Mouse (Mus musculus) heart, embryonic 14.5 days (tissue): ENCODE measurements around the gene Vps13d. TPM values are rescaled to one million over a fixed set of nuclear protein-coding genes. Genes with fewer than 3 reads are reported as not detected.

ENCODE experiments used
- ATAC-seq: fragments of 200-750 bp; cut with Nextera tagmentation; 2 replicates; pipeline ENCODE4 v1.8.0; 2017; ENCODE audit warnings: low read depth, moderate TSS enrichment; ENCODE audit not compliant: insufficient number of reproducible peaks, insufficient read depth, low FRiP score
- H3K27ac ChIP-seq, 2 experiments: fragments of 200-500 bp in 1 of 2; fragments of 300-500 bp in 1 of 2; sonication (generic) in 1 of 2; replicated peaks in 1 of 2; 2 replicates each; pipeline ENCODE4 v1.5.1; 2012 to 2014; ENCODE audit warnings: low read depth in 2 of 2, low read length in 2 of 2, control low read depth in 1 of 2, mild to moderate bottlenecking in 1 of 2, mixed read lengths in 1 of 2; ENCODE audit not compliant: control insufficient read depth in 1 of 2, insufficient read depth in 1 of 2
- H3K27me3 ChIP-seq: fragments of 300-500 bp; sonication (generic); 2 replicates; pipeline ENCODE4 v1.6.1; 2014; ENCODE audit warnings: mild to moderate bottlenecking, low read length, control low read depth; ENCODE audit not compliant: control insufficient read depth, insufficient read depth
- H3K36me3 ChIP-seq: fragments of 300-500 bp; sonication (generic); 2 replicates; pipeline ENCODE4 v1.6.1; 2014; ENCODE audit warnings: mild to moderate bottlenecking, control low read depth, low read length, mixed read lengths; ENCODE audit not compliant: control insufficient read depth, insufficient read depth
- H3K4me1 ChIP-seq, 2 experiments: fragments of 200-500 bp in 1 of 2; fragments of 300-500 bp in 1 of 2; sonication (generic) in 1 of 2; 2 replicates each; pipeline ENCODE4 v1.6.1; 2012 to 2014; ENCODE audit warnings: low read length in 2 of 2, control low read depth in 1 of 2, mixed read lengths in 1 of 2; ENCODE audit not compliant: control insufficient read depth in 2 of 2, insufficient read depth in 2 of 2
- H3K4me2 ChIP-seq: fragments of 300-500 bp; sonication (generic); 2 replicates; pipeline ENCODE4 v1.6.1; 2014; ENCODE audit warnings: mild to moderate bottlenecking, low read length
- H3K4me3 ChIP-seq, 2 experiments: fragments of 200-500 bp in 1 of 2; fragments of 300-500 bp in 1 of 2; sonication (generic) in 1 of 2; 2 replicates each; pipeline ENCODE4 v1.5.1; 2012 to 2014; ENCODE audit warnings: low read length in 2 of 2, mild to moderate bottlenecking in 2 of 2, control low read depth in 1 of 2, low read depth in 1 of 2, moderate library complexity in 1 of 2; ENCODE audit not compliant: control insufficient read depth in 1 of 2, insufficient read depth in 1 of 2
- H3K9ac ChIP-seq: fragments of 300-500 bp; sonication (generic); 2 replicates; pipeline ENCODE4 v1.6.1; 2014; ENCODE audit warnings: mild to moderate bottlenecking, low read length
- H3K9me3 ChIP-seq: fragments of 300-500 bp; sonication (generic); 2 replicates; pipeline ENCODE4 v1.6.1; 2016; ENCODE audit warnings: low read length, control low read depth; ENCODE audit not compliant: control insufficient read depth
- WGBS: fragments of 180-500 bp; shearing (Covaris S2); extraction: QIAGEN DNeasy Blood & Tissue Kit; methylation state at CpG from one replicate; pipeline ENCODE4 v1.1.7; 2014; 5-methylcytosine and 5-hydroxymethylcytosine counted together
- polyA plus RNA-seq: library from polyadenylated mRNA; unstranded; fragments of >200 nt; fragmentation: Nextera tagmentation; extraction: Ambion mirVana; gene quantifications from 2 replicates; pipeline ENCODE4 v1.2.1, GENCODE M21; 2014

Gene Vps13d
- polyA plus RNA-seq, 1 experiment from 2014 or later = 11.9 TPM

DNA sequence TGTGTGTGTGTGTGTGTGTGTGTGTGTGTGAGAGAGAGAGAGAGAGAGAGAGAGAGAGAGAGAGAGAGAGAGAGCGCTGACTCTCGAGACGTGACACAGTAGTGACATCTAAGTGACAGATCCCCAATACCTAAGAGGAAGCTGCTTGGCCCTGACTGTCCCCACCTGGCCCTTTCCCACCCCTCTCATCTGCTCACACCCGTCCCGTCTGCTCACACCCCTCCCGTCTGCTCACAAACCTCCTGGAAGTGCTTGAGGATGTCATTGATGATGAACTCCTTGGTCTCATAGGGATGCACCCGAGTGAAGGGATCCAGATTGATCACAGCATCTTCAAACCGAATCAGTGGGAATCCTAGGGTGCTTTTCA lies 148.8 kb downstream of the Vps13d start:
- Histone ChIP-seq H3K4me1 (peaks cover 11 to 32% of the 10 kb centered on the region in 2 experiments), H3K27me3 (no peaks in the 10 kb centered on the region), H3K4me2 (no peak overlapping the region), H3K9me3 (no peaks in the 10 kb centered on the region), H3K36me3 (peaks cover 83% of the 10 kb centered on the region), H3K27ac (no peak overlapping the region), H3K4me3 (no peak overlapping the region), H3K9ac (no peak overlapping the region)
- no peak for ATAC-seq
- 71% methylated on average over 7 of the region's 8 CpGs for WGBS

DNA sequence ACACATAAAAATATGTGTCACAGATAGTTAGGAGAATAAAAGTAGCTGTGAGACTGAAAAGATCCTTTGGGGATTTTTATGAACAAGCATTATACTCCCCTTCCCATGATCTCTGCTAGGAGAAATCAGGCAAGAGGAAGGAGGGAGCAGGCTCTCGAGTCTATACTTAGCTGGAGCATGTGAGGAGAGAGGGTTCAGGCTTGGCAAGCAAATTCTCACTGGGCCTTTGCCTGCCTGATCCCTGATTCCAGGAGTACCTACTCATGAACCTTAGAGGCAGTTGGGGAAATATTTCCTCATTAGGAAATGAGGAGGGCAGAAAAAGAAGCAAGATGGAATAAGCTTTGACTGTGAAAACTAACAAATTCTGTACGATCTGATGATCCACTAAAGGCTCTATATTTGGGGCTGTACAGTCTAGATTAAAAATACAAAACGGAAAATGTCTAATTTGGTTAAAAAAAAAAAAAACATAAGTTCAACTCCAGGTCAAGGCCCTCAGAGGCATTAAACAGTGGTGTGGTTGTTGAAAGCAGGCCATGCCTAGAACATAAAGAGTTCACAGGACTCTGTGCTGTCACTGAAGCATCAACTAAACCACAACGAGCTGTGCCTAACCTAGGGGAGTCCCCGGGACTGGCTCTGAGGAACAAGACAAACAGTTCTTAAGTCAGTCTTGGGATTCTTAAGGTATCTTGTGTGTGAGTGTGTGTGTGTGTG lies 149.3 kb downstream of the Vps13d start:
- ATAC-seq = no peak
- no peak overlapping the region for H3K4me2 ChIP-seq
- peaks cover 11 to 31% of the 10 kb centered on the region in 2 experiments for H3K4me1 ChIP-seq
- no peak overlapping the region for H3K27ac ChIP-seq
- H3K9ac ChIP-seq = no peak overlapping the region
- WGBS = 77% methylated on average over 5 of the region's 5 CpGs
- H3K27me3 ChIP-seq = no peaks in the 10 kb centered on the region
- no peak overlapping the region for H3K4me3 ChIP-seq
- no peaks in the 10 kb centered on the region for H3K9me3 ChIP-seq
- peaks cover 82% of the 10 kb centered on the region for H3K36me3 ChIP-seq

DNA sequence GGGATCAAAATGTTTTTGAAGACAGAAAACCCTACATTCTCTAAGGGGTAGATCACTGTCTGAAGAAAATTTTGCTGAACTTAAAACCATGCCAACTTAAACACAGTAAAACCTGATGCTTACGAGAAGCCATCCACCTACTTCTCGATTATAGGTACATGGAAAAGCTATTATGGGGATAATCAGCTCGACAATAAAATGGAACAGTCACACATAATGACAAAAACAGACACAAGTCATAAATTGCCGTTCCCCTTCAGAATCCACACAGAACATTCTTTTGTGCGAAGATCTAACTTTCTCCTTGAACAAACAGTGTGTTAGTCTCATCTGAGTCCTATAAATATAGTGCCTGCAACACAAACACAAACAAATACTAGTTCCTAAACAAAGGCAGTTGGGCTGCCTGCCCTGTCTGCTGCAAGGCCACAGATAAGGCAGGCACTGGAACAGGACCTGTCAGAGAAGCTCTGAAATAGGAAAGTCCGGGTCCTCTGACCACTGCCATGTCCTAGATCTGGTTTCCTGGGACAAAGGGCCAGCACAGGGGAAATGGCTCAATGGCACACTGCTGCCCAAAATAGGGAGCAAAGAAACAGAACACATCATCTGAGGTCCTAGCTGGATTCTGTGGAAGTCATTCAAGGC lies 153.5 kb downstream of the Vps13d start:
- 0 out of 4 replicates have a peak overlapping the region, but pooled peaks of 1 of the 2 experiments have one; percentile 11 for H3K27ac ChIP-seq
- no peaks in the 10 kb centered on the region for H3K27me3 ChIP-seq
- H3K4me3 ChIP-seq = no peak overlapping the region
- H3K36me3 ChIP-seq = peaks cover 70% of the 10 kb centered on the region
- H3K9me3 ChIP-seq = no peaks in the 10 kb centered on the region
- WGBS = 69% methylated on average over 6 of the region's 6 CpGs
- no peak for ATAC-seq
- H3K4me2 ChIP-seq = no peak overlapping the region
- no peak overlapping the region for H3K9ac ChIP-seq
- H3K4me1 ChIP-seq = peaks cover 15 to 33% of the 10 kb centered on the region in 2 experiments

DNA sequence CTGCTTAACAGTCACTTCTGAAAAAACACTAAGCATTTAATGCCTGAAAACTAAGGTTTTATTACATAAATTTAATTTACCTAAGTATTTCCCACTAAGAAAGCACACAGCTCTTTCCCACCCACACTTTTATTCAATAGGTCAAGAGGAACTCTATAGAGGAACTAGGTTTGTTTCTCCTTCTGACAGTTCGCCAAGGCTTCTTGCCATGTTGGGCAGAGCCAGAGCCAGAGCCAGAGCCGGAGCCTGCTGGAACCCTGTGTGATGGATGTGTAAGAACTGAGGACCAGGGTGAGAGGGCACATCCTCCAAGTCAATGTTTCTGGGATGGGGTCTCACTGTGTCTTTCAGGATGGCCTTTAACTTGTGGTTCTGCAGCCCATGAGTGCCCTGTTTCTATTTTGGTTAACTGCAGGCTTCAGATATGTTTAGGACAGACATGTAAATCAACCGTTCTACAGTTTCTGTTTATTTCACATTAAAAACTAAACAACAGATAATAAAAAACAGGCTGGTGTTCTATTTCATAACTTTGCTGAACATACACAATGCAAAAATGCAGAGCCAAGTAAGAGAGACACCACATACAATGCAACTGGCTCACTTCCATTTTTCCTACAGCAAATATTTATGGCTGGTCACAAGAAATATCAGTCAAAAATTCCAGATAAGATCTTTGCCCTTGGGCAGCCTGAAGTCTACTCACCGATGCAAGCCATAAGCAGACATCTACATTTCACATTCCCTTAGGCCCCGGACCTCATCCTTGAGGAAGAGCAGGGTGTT lies 157.0 kb downstream of the Vps13d start:
- H3K36me3 ChIP-seq = peaks cover 38% of the 10 kb centered on the region
- H3K27ac ChIP-seq = no peak overlapping the region
- no peak for ATAC-seq
- H3K9me3 ChIP-seq = no peaks in the 10 kb centered on the region
- no peak overlapping the region for H3K9ac ChIP-seq
- H3K27me3 ChIP-seq = no peaks in the 10 kb centered on the region
- 71% methylated on average over 5 of the region's 5 CpGs for WGBS
- peaks cover 28 to 55% of the 10 kb centered on the region in 2 experiments for H3K4me1 ChIP-seq
- H3K4me3 ChIP-seq = no peak overlapping the region
- no peak overlapping the region for H3K4me2 ChIP-seq

DNA sequence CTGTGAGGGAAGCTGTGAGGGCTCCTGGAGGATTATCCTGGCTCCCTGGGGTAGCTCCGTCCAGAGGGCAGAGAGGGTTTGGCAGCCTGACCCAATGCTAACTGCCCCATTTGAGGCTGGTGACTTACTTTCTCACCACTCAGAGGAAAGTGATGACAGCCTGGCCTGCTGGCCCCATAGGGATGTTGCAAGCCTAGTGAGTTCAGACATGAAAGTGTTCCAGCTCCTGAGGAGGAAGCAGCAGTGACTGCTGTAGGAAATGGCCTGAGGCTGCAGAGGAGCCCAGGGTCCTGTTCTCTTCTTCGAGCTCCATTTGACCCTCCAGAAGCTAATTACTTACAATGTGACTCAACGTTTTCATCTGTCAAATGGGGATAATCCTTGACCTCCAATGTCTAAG lies 157.8 kb downstream of the Vps13d start:
- H3K27ac ChIP-seq = no peak overlapping the region
- H3K4me1 ChIP-seq = peaks cover 28 to 57% of the 10 kb centered on the region in 2 experiments
- 40% methylated on average over 3 of the region's 3 CpGs for WGBS
- H3K9me3 ChIP-seq = no peaks in the 10 kb centered on the region
- H3K27me3 ChIP-seq = no peaks in the 10 kb centered on the region
- peaks cover 34% of the 10 kb centered on the region for H3K36me3 ChIP-seq
- no peak overlapping the region for H3K9ac ChIP-seq
- H3K4me3 ChIP-seq = no peak overlapping the region
- ATAC-seq = no peak
- no peak overlapping the region for H3K4me2 ChIP-seq

DNA sequence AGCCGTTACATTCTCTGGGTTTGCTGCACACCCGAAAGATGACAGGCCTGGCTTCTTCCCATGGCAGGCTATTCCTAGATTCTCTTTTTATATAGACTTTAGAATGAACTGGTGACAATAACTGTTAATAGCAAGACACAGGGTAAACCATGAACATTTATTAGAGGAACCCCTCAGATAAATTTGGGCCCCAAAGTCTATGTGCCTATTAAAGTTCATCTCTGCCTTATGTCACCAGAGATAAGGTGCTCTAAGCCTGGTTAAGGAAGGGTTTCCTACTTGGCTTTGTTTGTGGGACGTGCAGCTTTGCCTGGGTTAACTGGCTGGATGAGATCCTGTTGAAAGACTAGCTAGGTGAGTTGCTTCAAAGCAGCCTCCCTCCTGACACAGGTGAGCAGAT lies 159.4 kb downstream of the Vps13d start:
- Histone ChIP-seq H3K9me3 (no peaks in the 10 kb centered on the region), H3K4me3 (no peak overlapping the region), H3K27me3 (no peaks in the 10 kb centered on the region), H3K4me1 (peaks cover 25 to 53% of the 10 kb centered on the region in 2 experiments), H3K36me3 (peaks cover 23% of the 10 kb centered on the region), H3K9ac (no peak overlapping the region), H3K27ac (peak overlapping the region; percentile 43 to 51; a peak in 2 of 4 replicates), H3K4me2 (no peak overlapping the region)
- 56% methylated on average over 3 of the region's 3 CpGs for WGBS
- no peak for ATAC-seq

DNA sequence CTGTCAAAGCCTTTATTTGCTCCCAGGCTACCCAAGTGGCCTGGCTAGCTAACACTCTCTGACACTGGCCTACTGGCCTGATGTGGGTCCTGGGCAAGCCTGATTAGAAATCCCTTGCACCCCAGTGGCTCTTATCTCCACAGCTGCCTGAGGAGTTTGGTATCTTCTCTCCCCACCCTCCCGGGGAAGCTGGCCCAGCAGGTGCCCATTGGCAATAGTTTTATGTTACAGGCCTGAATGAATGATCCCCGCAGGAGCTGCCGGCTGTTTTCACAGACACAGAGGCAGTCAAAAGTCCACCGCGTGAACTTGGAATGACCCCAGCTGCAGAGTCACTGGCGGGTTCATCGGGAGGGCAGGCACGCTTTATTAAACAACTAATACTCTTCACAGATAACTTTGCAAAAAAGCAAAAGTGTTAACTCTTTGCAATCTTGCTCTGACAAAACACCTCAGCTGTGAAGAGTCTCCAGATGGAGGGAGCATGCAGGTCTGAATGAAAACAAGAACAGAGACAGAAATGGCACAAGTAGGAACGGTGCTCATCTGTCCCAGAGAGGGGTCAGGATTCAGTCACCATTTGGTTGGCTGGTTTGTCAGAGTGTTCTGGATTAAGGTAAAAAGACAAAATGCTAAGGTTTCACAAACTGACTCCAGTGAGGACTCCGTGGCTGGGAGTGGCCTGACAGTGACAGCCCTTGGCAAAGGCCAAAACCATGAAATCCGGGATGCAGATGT lies 160.1 kb downstream of the Vps13d start:
- peaks cover 15% of the 10 kb centered on the region for H3K36me3 ChIP-seq
- peaks cover 25 to 53% of the 10 kb centered on the region in 2 experiments for H3K4me1 ChIP-seq
- H3K4me3 ChIP-seq = no peak overlapping the region
- peak overlapping the region; percentile 17 for H3K4me2 ChIP-seq
- ATAC-seq = no peak
- H3K9ac ChIP-seq = peak overlapping the region; percentile 36; the same call in 1 of the 2 replicates
- no peaks in the 10 kb centered on the region for H3K27me3 ChIP-seq
- WGBS = 11% methylated on average over 11 of the region's 11 CpGs
- peak overlapping the region; percentile 49 to 51 for H3K27ac ChIP-seq
- no peaks in the 10 kb centered on the region for H3K9me3 ChIP-seq
